Mouse (Mus musculus) mouse embryonic stem cell (cell line): ENCODE results near the gene Cldn22.

Experiments used
- in situ Hi-C, 2 experiments: fragments of 300-500 bp; cut with MboI; formaldehyde crosslinking; loops; 1 replicate in 1 of 2; 3 replicates in 1 of 2; pipeline ENCODE4 v1.14.3; 2019 to 2020; ENCODE audit warnings: low sequenced_read_pairs in 2 of 2, low pct_unique_long_range_greater_than_20kb in 1 of 2, mixed read lengths in 1 of 2; ENCODE audit not compliant: unreplicated experiment in 1 of 2

The Cldn22 gene

GRCm38 (mm10) chr8:47823777-47824176 lies 505 bp upstream of the Cldn22 start:
- in situ Hi-C loops = no loop called here

- in situ Hi-C loops = no loop called here
These were observed 1.3 kb downstream of the Cldn22 start for GRCm38 (mm10) chr8:47825596-47825995.

- in situ Hi-C loops = no loop called here
These were observed 2.6 kb downstream of the Cldn22 start for GRCm38 (mm10) chr8:47826911-47827310.

GRCm38 (mm10) chr8:47832616-47833015 lies 8.3 kb downstream of the Cldn22 start:
- in situ Hi-C loops = loop anchor here in 1 of 2 experiments (10.0 kb wide), 1 partner anchor 88 kb away; no protein-coding TSS in a partner anchor

GRCm38 (mm10) chr8:47833944-47834343 lies 9.7 kb downstream of the Cldn22 start:
- in situ Hi-C loops = loop anchor here in 1 of 2 experiments (10.0 kb wide), 1 partner anchor 89 kb away; no protein-coding TSS in a partner anchor

DNA sequence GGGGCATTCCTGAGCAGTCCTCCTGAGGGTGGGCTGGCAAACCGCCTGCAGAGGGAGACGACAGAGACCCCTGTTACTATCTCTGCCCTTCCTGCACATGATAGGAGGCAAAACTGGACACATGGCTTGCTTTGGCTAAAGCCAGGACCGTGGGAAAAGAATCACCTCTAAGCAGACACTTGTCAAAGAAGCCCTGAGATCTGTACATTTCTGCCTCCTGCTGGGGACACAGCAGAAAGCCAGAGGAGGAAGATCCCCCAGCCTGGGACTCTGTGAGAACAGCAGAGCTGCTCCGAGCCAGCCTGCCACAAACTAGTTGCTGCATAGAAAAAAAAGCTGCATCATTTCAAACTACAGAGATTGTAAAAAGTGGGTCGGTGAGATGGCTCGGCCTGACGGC lies 18.8 kb downstream of the Cldn22 start:
- in situ Hi-C loops = loop anchor here in 1 of 2 experiments (10.0 kb wide), 1 partner anchor 98 kb away; no protein-coding TSS in a partner anchor

GRCm38 (mm10) chr8:47843651-47844050 lies 19.4 kb downstream of the Cldn22 start:
- in situ Hi-C loops = loop anchor here in 1 of 2 experiments (10.0 kb wide), 1 partner anchor 99 kb away; no protein-coding TSS in a partner anchor

DNA sequence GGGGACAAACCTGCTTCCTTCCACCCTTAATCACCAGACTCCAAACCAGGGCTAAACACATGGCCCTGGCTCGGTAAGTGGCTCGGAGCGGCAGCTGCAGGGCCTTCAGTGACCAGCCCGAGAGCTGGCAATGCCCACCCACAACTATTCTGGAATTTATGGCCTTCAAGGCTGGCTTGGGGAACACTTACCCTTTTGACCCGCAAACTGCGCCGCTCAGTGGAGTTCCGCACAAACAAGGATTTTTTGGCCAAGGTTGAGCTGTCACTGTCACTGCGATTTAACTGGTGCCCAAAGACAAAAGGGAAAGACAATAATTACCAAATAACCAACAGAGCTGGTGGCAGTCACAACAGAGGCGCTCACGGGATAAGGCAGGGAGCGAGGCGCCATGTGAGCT lies 21.7 kb downstream of the Cldn22 start:
- in situ Hi-C loops = loop anchor here in 1 of 2 experiments (10.0 kb wide), 1 partner anchor 101 kb away; no protein-coding TSS in a partner anchor

- in situ Hi-C loops = loop anchor here in 1 of 2 experiments (10.0 kb wide), 1 partner anchor 102 kb away; no protein-coding TSS in a partner anchor
These were observed 22.9 kb downstream of the Cldn22 start for GRCm38 (mm10) chr8:47847161-47847560.

- in situ Hi-C loops = loop anchor here in 1 of 2 experiments (10.0 kb wide), 1 partner anchor 103 kb away; no protein-coding TSS in a partner anchor
These were observed 23.6 kb downstream of the Cldn22 start for GRCm38 (mm10) chr8:47847931-47848330.

DNA sequence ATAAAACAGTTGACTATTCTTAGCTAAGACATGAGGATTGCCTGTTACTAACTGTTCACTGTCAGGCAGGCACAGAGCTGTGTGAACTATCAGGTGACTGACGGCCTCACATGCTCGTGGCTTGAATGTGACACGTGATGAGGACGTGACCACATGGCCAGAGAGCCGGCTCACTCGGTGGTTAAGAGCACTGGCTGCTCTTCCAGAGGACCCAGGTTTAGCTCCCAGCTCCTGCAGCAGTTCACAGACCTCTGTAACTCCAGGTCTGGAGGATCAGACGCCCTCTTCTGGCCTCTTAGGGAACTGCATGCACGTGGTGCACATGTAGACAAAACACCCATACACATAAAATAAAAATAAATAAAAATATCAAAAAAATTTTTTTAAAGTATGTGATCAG lies 25.6 kb downstream of the Cldn22 start:
- in situ Hi-C loops = loop anchor here in 1 of 2 experiments (10.0 kb wide), 1 partner anchor 105 kb away; no protein-coding TSS in a partner anchor

DNA sequence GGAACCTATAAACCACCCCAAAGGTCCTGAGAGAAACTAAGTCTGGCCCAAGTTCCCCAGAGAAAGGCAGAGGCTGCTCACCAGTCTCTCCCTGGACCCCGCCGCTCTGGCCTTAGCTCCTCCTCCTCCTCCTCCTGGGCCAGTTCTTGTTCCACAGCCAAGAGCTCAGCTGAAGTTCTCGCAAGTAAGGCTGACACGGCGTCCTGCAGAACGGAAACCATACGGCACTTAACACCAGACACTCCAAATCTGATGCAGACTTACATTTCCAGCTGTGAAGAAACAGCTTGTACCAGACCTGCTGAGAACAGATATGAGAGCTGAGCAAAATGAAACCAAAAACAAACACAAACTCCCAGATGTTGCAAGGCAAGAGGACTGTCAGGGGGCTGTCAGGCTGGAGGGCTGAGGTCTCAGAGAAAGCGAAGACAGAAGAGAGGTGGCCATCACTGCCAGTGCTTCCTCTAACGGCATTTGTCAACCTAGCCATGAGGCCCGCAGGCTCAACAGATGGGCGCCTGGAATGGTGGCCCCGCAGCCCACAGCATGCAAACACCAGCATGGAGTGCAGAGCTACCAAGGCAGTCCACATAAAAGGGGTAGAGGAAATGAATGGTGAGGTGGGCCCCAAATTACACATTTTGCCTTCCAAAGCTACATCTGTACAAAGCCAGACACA lies 27.7 kb downstream of the Cldn22 start:
- in situ Hi-C loops = no loop called here

GRCm38 (mm10) chr8:47852737-47853136 lies 28.5 kb downstream of the Cldn22 start:
- in situ Hi-C loops = no loop called here

- in situ Hi-C loops = no loop called here
These were observed 29.1 kb downstream of the Cldn22 start for GRCm38 (mm10) chr8:47853356-47853755.

GRCm38 (mm10) chr8:47859259-47859658 lies 35.0 kb downstream of the Cldn22 start:
- in situ Hi-C loops = no loop called here

DNA sequence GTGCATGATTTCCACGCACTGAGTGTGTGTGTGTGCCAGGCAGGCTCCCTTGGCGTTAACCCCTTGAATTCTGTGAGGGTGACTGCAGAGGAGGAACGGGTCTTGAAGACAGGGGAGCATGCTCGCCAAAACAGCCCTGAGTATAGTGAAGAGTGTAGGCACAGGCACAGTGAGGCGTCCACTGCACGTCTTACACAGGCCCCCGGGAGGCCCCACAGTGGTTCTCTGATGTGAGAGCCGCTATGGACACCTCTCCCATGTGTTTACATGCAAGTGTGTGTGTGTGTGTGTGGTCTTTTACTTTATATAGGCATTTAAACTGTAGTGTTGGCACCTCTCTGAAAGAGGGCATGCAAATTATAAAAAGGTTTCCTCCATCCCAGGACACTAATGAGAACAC lies 42.3 kb downstream of the Cldn22 start:
- in situ Hi-C loops = no loop called here

- in situ Hi-C loops = no loop called here
These were observed 42.8 kb downstream of the Cldn22 start for GRCm38 (mm10) chr8:47867067-47867466.

DNA sequence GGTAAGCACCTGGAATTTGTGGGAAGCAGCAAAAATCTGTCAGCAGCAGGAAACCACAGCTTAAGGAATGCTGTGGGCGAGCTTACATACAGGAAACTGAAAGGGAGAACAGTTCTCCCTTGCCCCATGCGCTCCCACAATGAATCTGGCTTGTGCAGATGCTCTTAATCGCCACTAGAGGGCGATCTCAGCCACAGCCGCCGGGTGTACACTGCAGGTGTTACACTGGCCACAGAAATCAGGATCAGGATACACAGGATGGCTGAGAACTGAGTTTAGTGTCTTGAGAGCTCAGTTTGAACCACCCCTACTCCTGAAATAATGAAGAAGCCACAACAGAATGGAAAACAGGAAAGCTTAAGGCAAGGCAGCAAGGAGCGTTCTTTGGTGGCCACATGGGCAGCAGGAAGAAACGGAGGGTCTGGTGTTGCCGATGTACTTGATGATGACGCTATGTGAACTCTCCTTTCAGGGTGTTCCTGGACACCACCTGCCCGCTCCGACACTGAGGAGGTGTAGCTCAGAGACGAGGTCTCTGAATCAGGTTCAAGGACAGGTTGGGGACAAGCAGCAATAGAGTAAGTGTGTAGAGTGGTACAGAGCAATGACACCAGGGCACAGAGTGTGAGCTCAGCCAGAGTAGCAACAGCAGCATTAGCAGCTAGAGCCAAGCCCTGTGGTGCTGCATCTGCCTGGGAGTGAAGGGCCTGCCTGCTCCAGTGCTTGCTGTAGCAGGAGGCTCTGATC lies 48.3 kb downstream of the Cldn22 start:
- in situ Hi-C loops = loop anchor here (5.0 to 10.0 kb wide), 2 partner anchors 140 to 142 kb away; no protein-coding TSS in a partner anchor

GRCm38 (mm10) chr8:47874497-47875178 lies 50.4 kb downstream of the Cldn22 start:
- in situ Hi-C loops = loop anchor here (5.0 to 10.0 kb wide), 2 partner anchors 138 to 140 kb away; no protein-coding TSS in a partner anchor
